Mouse (Mus musculus) mesoderm, embryonic 11.5 days (tissue): ENCODE data around the gene Naaa.

Source experiments
- DNase-seq: peaks from one replicate; pipeline ENCODE4 v3.0.0-alpha.2; 2012; ENCODE audit warnings: low read depth, low spot score

The Naaa gene

DNA sequence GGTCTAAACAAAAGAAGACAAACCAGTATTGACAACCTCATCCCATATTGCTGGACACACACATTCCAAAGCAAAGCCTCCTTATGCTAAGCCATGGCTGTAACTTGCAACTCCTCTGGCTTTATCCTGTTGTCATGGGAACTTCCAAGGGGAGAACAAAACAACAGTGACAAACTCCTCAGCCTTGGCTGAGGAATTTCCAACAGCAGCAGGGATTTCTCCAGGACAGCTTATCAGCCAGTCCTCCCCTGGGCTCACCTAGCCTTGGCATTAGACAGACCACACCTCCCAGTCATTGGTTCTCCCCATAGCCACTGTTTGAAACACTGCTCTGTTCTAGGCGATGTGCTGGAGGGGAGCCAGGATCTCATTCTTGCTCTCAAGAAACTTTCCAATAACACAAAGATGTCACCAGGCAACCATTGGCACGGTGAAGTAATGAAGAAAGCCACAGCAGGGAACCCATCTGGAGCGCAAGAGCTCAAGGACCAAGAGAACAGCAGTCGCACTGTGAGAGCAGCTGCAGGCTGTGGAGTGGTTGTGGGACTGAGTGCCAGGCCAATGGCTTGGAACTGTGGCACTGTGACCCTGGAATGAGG lies 14.1 kb downstream of the Naaa start:
- DNase-seq: peak; percentile 54

DNA sequence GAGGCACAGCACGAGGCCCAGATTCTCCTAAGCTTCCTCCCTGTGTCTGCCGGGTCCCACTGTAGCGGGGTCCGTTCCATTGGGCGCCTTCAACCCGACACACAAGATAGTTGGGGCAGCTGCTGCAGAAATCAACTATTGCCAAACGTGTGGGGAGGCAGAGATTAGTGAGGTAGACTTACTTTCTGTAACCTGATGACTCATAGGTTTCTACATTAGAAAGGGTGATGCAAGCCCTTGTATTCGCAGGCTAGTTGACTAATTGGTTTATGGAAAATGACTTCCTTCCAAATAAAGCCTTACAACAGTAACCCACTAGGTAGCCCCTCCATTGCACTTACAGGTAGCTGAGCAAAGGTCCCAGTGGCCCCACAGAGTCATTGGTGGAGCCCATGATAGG lies 15.3 kb downstream of the Naaa start:
- no peak for DNase-seq

DNA sequence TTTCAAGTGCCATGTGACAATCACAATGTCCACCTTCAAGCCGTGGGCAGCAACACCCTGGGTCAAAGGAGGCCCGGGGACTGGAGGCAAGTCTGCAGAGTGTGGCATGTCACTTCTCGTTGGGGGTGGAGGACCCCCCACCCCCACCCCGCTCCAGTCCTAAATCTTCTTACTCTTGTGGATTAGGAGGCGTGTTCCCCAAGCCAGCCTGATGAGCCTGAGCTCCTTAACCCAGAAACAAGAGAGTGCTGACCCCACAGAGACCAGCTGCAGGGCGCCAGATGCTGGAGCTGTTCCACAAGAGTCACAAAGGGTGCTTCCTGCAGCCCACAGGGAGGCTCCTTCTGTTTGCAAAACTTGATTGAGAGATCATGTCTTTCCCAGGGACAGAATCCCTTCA lies 21.8 kb downstream of the Naaa start, which contains the start of gene Ppef2:
Gene Ppef2, minus strand, starts transcription at position 61 of the 400 bp plus-strand sequence.
- DNase-seq: peak; percentile 34

DNA sequence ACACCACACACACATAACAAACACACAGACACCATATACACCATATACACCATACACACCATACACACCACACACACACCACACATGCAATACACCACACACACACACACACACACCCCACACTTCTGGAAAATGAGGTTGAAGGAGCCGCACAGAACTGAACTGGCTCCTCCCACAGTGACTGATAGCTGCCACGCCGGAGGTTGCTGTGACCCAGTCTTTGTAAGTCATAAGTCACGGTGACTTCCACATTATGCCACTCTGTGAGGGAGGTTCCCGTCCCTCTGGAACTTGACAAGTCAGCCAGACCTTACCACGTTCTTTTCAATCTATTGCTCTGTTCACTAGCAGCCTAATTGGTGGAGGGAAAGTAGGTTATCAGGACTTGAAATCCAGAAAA lies 23.5 kb downstream of the Naaa start:
- DNase-seq: no peak

DNA sequence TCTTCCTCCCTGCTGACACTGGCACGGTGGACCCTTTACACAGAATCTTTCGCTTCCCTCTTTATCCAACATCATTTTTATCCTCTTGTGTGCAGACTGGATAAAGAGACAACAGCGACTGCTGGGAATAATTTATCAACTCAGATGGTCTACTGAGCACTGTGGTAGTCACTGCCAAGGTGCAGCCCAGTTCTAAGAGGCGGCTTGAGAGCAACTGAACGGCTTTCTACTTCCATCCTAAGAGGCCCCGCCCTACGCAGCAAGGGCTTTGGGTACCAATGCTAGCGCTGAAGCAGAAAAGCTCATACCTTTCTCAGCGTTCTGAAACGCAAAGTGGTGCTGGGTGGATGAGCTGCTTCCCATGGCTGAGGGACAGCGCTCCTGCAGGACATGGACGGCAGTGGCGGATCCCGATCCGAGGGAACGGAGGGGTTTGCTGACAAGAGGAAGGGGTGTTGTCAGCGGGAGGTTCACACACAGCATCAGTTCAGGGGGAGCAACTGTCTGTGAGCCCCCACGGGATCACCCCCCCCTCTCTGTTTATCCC lies 25.1 kb downstream of the Naaa start:
- peak; percentile 45 for DNase-seq

DNA sequence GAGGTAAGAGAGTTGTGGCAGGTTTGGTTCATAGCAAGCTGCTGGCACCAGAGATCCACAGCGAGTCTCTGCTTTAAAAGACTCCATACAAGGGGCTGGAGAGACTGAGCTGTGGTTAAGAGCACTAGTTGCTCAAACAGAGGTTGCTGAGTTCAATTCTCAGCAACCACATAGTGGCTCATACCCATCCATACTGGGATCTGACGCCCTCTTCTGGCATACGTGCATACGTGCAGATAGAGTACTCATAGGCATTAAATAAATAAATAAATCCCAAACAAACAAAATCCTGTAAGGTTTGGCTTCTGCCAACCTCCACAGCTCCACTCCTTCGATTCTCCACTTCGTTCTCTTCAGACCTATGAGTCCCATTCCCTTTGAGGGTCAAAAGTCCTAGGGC lies 25.9 kb downstream of the Naaa start:
- DNase-seq: no peak

DNA sequence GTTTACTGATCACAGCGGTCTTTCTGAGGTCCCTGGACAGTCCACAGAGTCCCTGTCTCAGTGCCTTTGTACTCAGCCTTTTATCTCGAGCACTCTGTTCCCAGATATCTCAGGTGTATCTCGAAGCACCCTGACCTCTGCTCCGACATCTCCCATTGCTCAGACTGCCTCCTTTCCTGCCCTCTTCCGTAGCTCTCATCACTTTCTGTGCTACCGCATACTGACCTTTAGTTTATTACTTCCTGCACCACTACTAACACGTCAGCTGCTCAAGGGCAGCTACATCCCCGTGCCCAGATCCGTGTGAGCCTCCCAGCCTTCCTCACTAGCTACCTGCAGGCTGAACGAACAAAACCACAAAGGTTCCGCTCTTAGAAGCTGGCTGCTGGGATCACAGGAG lies 29.4 kb downstream of the Naaa start:
- DNase-seq: no peak

DNA sequence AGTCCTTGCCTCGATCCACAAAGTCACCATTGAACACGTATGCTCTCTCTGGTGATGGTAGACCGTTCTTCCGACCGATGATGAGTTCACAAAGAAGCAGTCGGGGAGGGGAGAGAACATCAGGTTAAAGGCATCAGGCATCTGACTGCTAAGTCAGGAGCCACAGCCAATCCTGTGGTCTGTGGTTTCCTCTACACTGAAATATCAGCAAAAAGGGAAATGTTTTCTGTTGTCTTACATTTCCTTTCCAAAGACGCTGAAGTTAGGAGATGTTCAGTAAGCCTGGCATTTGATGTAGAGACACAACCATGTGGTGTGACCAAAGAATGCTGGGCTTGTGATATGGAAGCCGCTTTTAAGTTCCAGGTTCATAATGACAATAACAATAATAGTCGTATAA lies 32.5 kb downstream of the Naaa start:
- DNase-seq: no peak

DNA sequence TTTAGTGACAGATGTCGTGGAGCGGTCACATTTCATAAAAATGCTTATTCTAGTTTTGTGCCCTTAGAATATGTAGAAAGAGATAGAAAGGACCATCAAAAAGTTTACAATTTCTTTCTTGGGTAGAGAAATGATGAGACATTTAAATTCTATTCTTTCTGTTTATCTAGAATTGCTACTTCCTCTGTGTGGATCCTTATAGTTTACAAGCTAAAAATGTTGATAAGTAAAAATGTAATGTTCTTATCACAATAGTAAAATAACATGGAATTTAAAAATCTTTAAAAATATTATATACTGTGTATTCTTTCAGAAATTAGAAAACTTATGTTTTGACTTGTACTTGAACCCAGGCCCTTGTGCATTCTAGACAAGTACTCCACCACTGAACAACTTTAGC lies 33.1 kb downstream of the Naaa start:
- DNase-seq: no peak

DNA sequence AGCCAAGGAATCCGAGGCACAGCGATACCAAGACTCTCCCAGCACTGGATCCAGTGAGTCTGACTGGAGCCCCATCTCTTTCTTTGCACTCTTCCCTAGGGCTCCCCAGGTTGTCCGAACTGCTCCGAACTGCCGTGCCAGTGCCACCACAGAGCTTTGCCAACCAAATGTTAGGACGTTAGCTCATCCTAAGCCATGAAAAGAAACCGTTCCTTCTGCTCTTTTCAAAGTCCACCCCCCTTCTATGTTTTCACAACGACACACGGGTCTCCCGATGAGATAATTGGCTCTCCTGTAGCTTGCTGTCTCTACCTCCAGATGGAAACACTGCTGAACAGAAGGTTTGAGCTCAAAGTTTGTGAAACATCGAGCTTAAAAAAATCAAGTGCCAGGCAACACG lies 37.2 kb downstream of the Naaa start:
- no peak for DNase-seq

DNA sequence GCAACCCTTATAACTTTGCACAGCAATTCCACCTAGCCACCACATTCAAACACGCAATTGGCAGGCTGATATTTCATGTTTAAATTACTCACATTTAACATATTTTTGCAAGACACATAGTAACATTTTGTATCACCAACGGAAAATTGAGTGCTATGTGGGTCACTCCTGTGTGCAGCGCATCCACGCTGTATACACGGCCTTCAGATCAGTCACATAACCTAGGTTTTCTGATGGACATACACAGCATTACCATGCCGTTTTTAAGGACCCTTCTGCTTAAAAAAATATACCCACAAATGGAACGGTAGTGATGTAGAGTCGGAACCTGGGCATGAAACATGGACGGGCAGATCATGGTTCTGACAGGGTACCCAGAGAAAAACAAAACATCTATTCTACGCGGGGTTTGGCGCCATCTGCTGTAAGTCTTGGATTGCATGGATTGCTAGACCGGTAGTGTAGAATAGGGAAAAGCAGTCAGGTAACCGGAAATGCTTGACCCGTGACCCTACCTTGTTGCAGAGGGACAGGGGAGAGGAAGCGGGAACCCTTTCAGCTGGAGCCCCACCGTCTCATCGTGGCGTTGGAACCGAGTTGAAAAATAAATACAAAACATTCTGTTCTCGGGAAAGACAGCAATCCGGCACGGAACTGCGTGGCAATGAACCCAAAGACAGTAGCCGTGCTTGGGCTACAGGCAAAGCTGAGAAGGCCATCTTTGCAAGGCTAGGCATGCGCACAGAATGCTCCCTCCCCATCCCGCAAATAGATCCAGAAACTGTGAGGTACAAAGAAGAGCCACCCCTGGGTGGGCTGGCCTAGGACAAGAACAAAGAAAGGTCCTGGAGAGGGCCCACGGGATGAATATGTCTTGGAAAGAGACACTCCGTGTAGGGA lies 38.4 kb downstream of the Naaa start:
- peak; percentile 45 for DNase-seq

DNA sequence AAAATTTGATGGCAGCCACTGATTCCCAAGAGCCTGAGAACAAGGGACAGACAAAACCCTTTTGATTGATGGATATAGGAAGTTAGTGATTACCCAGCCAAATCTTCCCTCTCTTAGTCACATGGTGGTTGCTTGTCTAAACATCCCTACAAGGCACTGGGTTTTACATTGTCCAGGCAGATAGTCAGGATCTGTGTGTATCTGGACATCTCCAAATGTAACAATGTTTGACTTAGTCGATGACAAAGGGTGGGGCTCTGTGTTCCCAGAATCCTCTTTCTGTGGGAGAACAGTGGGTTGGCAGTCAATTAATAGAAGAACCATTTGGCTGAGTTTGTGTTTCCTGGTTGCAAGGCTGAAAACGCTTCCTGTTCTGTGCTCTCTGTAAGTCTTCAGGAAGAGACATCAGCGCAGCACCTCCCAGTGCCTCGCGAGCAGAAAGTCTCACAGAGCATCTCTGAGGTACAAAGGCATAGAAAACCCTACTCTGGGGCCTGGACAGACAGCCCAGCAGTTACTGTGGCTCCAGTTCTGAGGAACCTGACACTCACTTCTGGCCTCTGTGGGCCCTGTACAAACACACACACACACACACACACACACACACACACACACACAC lies 42.9 kb downstream of the Naaa start:
- no peak for DNase-seq

DNA sequence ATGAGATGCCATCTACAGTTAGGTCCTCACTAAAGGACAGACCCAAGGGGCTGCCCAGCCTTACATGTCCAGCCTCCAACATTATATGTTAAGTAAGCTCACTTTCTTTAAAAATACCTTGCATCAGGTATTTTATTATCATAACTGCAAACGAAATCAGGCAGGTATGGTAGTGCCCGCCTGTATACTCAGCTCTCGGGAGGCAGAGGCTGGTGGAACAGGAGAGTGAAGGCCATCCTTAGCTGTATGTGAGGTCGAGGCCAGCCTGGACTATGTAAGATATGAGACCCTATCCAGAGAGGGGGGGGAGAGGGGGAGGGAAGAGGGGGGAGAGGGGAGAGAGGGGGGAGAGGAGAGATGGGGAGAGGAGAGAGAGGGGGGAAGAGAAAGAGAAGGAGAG lies 44.6 kb downstream of the Naaa start:
- DNase-seq: no peak

DNA sequence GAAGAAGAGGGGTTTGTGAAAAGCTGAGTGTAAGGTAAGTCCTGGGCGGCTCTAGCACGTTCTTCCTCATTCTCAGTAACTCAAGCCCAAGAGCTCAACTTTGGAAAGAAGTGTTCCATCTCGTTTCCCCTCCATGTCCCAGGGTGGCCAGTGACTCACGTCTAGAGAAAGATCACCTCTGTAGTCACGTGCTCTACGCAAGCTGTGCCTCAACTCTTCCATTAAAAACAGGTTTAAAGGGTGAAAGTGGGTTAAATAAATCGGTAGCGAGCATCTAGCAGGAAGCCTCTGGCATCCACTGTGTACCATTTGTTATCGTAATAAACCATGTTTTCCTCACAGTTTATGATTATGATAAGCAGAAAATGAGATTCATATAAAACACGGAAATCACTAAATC lies 46.1 kb downstream of the Naaa start:
- no peak for DNase-seq

DNA sequence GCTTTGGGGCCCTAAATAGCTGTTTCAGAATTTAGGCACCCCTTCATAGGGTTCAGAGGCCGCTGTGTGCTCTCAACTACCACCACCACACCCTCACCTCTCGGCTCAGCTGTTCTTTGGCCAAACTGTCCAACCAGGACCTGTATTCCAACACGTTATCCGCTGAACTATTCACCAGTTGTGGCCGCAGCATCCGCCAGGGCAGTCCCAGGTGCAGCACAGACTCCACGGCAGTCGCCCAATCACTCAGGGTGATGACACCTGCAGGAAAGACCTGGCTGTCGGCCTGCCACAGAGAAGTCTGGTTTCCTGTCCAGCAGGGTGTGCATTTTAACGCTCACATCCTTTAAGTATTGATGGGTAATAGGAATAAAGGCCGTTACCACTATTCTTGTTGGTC lies 47.7 kb downstream of the Naaa start:
- no peak for DNase-seq

DNA sequence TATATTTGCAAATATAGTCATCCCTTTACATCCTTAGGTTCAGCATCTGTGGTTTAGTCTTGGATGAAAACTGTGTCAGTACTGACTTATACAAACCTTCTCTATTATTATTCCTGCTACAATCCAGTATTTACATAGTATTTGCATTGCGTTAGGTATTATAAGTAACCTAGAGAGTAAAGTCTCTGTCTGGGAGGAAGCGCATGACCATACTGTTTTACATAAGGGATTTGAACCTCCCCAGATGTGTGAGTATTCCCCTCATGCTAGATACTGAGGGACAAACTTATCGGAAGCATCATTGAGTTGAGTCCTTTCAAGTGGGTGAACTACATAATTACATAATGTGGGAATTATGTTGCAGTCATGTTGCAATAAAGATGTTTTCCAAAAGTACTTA lies 48.5 kb downstream of the Naaa start:
- DNase-seq: no peak

DNA sequence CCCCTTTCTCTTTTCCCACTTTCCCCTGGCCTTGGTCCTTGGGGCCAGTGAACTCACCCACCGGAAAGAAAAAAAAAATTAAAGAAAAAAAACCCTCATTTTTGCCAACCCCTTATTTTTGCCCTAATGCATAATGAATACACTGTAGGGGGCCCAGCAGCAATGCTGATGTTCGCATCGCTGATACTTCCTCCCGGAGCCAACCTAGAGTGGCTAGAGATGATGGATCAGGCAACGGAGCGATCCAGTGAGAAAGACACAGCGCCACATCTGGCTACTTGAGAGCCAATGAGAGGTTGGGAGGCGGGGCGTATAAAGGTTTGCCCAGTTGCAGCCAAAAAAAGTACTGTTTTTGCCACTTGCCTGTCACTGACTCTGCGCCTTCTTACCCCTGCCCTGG lies 49.2 kb downstream of the Naaa start:
- no peak for DNase-seq

DNA sequence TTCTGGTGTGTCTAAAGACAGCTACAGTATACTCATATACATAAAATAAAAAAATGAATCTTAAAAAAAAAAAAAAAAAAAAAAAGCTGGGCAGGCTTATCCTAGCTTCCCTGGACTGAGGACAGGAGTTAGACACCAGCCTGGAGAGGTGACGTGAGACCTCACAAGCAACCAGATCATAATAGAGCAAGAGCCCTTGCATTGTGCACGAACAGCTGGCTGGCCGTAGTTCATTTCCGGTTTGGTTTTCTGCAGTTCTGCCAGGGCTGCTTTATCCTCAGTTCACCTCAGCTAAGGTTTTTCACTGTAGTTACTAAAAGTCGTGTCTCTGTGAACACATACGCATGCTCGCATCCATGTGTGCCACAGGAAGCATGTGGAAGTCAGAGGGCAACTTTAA lies 50.2 kb downstream of the Naaa start:
- no peak for DNase-seq

DNA sequence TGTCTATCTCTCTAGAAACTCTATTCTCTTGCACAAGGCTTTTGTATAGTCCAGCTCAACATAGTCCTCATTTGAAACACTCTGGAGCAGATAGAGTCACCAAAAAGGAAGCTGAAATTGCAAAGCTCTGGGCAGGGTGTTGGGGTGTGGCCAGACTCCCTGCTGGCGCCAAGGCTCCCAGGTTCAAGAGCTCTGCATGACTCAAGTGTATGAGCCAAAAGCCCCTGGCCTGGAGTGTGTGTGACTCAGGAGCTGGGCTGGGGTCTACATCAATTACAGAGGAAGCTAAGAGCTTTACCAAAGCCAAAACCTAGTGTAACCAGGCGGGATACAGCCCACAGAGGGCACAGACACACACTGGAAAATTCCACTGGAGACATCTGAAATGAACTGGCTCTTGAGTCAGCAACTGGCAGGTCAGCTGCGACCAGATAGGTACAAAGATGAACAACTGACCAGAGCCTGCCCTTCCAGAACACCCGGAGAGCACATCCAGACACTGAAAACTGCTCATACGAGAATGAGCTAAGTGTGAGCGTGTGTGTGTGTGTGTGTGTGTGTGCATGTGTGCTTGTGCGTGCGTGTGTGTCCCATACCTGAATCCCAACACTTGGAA lies 57.6 kb downstream of the Naaa start:
- no peak for DNase-seq

DNA sequence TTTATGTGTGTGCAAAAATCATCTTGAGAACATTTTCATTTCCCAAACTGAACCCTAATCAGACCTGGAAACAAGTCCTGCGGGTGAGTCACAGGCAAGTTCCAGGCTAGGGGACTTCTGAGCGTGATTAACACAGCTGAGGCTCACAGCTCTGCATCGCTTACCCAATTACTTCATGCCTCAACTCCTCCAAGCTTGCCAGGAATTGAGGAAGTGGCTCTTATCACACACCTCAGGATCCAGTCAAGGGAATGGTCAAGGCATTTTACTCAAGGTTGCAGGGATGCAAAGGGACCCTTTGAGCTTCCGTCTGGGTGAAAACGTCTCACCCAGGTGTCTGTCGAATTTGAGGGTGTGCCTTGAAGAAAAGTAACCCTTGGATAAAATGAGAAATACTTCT lies 58.1 kb downstream of the Naaa start:
- DNase-seq: no peak

DNA sequence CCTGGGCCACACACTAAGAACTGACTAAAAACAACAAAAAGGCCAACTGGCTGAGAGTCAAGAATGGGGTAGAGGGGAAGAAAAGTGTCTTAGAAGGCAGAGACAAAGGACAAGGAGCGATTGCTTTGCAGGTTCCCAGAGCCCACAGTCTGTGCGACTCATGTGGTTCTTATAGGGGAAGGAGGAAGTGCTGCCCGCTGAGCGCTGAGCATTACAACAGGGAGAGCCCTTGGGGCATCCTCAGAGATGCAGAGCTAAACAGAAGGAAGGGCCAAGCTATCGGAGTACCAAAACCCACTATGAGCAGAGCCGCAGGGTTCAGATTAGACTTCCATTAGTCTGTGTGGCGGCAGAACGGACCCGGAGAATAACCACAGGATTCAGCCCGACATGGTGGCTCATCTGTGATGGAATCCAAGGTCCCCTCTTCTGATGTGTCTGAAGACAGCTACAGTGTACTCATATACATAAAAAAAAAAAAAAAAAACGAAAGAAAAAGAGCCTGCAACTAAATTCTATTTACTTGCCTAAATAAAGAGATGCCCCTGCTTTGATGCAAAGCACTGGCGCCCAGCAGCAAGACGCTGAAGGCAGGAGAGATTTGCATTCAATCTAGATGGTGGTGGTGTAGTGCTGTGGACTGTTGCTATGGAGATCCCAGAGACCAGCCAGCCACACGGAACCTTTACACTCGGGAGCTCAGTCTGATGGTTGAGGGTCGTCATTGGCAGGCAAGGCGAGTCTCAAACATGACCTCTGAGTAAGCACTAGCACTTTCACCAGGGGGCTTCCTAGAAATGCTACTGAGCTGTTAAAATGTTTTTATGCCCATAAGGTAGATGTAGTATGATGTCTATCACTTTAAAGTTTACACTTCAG lies 58.8 kb downstream of the Naaa start:
- DNase-seq: no peak
